Mouse (Mus musculus) erythroblast, adult 5-6 weeks (primary cell): ENCODE measurements around the gene Flywch1. TPM values are rescaled to one million over a fixed set of nuclear protein-coding genes. Genes with fewer than 3 reads are reported as not detected.

ENCODE experiments used
- ATAC-seq: replicated peaks from 2 replicates; pipeline ENCODE4 v1.8.0; 2016; ENCODE audit warnings: moderate number of reproducible peaks, mild to moderate bottlenecking, moderate TSS enrichment, inconsistent platforms; ENCODE audit not compliant: poor library complexity, low FRiP score, severe bottlenecking
- total RNA-seq, 2 experiments: library from RNA; stranded (forward) in 1 of 2; stranded (reverse) in 1 of 2; fragments of 150-400 nt in 1 of 2; fragments of 200-764, 138-1000 nt in 1 of 2; gene quantifications; 2 replicates each; pipeline versions ENCODE4 v1.2.3 to v1.2.4; 2015 to 2017; ENCODE audit warnings: low replicate concordance in 2 of 2

Flywch1 gene
- total RNA-seq, 2 experiments from 2014 or later, result 2.3 to 3.8 TPM

- no peak for ATAC-seq
Observed at GRCm38 (mm10) chr17:23746767-23747166, 24.6 kb downstream of the Flywch1 start.

- no peak for ATAC-seq
Observed at GRCm38 (mm10) chr17:23746311-23746710, 25.1 kb downstream of the Flywch1 start.

GRCm38 (mm10) chr17:23745301-23746251 is 25.8 kb downstream of the Flywch1 start, which contains the start of gene Kremen2:
Gene Kremen2 (minus strand): TSS chr17:23745833.
- ATAC-seq, result no peak

- ATAC-seq, result no peak
Observed at GRCm38 (mm10) chr17:23744651-23745050, 26.8 kb downstream of the Flywch1 start.

- ATAC-seq, result no peak
Observed at GRCm38 (mm10) chr17:23744076-23744475, 27.3 kb downstream of the Flywch1 start.

GRCm38 (mm10) chr17:23742941-23743340 is 28.5 kb downstream of the Flywch1 start:
- no peak for ATAC-seq

- no peak for ATAC-seq
Observed at GRCm38 (mm10) chr17:23742210-23742793, 29.1 kb downstream of the Flywch1 start.

- ATAC-seq, result no peak
Observed at GRCm38 (mm10) chr17:23741359-23742209, 29.8 kb downstream of the Flywch1 start.

GRCm38 (mm10) chr17:23740598-23741021 is 30.8 kb downstream of the Flywch1 start, which contains the start of gene Paqr4:
Gene Paqr4 (minus strand): TSS chr17:23740867.
- ATAC-seq, result peak; percentile 72

GRCm38 (mm10) chr17:23740136-23740584 is 31.2 kb downstream of the Flywch1 start:
- peak; percentile 86 for ATAC-seq

- peak; percentile 10; the same call in 1 of the 2 replicates for ATAC-seq
Observed at GRCm38 (mm10) chr17:23739202-23740135, 31.9 kb downstream of the Flywch1 start.

GRCm38 (mm10) chr17:23738836-23739201 is 32.6 kb downstream of the Flywch1 start:
- ATAC-seq, result no peak

GRCm38 (mm10) chr17:23737493-23738445 is 33.6 kb downstream of the Flywch1 start:
- no peak for ATAC-seq

GRCm38 (mm10) chr17:23734341-23734740 is 37.1 kb downstream of the Flywch1 start:
- ATAC-seq, result no peak

GRCm38 (mm10) chr17:23730441-23730840 is 41.0 kb downstream of the Flywch1 start:
- no peak for ATAC-seq

- peak; percentile 71 for ATAC-seq
Observed at GRCm38 (mm10) chr17:23726758-23727142, 44.7 kb downstream of the Flywch1 start.

- ATAC-seq, result peak; percentile 93
Observed at GRCm38 (mm10) chr17:23725999-23726757, 45.2 kb downstream of the Flywch1 start, which contains the start of gene Pkmyt1. Gene Pkmyt1 (plus strand): TSS chr17:23726336.
